Mouse (Mus musculus) c-Kit-positive CD71-positive TER-119-positive erythroid progenitor cells, embryonic 14.5 days (primary cell): Measurements from ENCODE around the gene Sh2b2.
A peak's percentile ranks its signal among the peaks of the same experiment; 100 is the strongest.
"Not testable (repeated sequence)": the region's sequence is repeated elsewhere in the genome, so short reads cannot be mapped to it uniquely, and the experiment has no call there.

Experiments used
- DNase-seq: peaks from one replicate; pipeline ENCODE4 v3.0.0-alpha.2; 2013; ENCODE audit warnings: low spot score

Gene Sh2b2

GRCm38 (mm10) chr5:136240381-136240780 is 6.0 kb downstream of the Sh2b2 start:
- DNase-seq = no peak

- no peak for DNase-seq
Observed at GRCm38 (mm10) chr5:136237607-136238006, 8.7 kb downstream of the Sh2b2 start.

GRCm38 (mm10) chr5:136236611-136237010 is 9.7 kb downstream of the Sh2b2 start:
- DNase-seq = no peak

GRCm38 (mm10) chr5:136230348-136231035 is 15.9 kb downstream of the Sh2b2 start:
- DNase-seq = no peak

- no peak for DNase-seq
Observed at GRCm38 (mm10) chr5:136226246-136226876, 20.0 kb downstream of the Sh2b2 start.

GRCm38 (mm10) chr5:136218585-136218984 is 27.8 kb downstream of the Sh2b2 start:
- no peak for DNase-seq

GRCm38 (mm10) chr5:136217932-136218381 is 28.4 kb downstream of the Sh2b2 start:
- DNase-seq = no peak

GRCm38 (mm10) chr5:136217004-136217665 is 29.2 kb downstream of the Sh2b2 start:
- no peak for DNase-seq

GRCm38 (mm10) chr5:136215958-136216357 is 30.4 kb downstream of the Sh2b2 start:
- no peak for DNase-seq

- DNase-seq = no peak
Observed at GRCm38 (mm10) chr5:136215211-136215610, 31.1 kb downstream of the Sh2b2 start.

GRCm38 (mm10) chr5:136213716-136214115 is 32.6 kb downstream of the Sh2b2 start:
- no peak for DNase-seq

GRCm38 (mm10) chr5:136212716-136213115 is 33.6 kb downstream of the Sh2b2 start:
- DNase-seq = no peak

GRCm38 (mm10) chr5:136211341-136212102 is 34.8 kb downstream of the Sh2b2 start:
- not testable (repeated sequence) for DNase-seq

GRCm38 (mm10) chr5:136210549-136210948 is 35.8 kb downstream of the Sh2b2 start:
- no peak for DNase-seq

GRCm38 (mm10) chr5:136201832-136202231 is 44.5 kb downstream of the Sh2b2 start:
- peak; percentile 44 for DNase-seq

- no peak for DNase-seq
Observed at GRCm38 (mm10) chr5:136199526-136199925, 46.8 kb downstream of the Sh2b2 start.

GRCm38 (mm10) chr5:136198474-136199391 is 47.6 kb downstream of the Sh2b2 start, which contains the start of gene Prkrip1:
Gene Prkrip1 (minus strand): TSS chr5:136198963.
- peak; percentile 96 for DNase-seq

GRCm38 (mm10) chr5:136191870-136192269 is 54.5 kb downstream of the Sh2b2 start:
- DNase-seq = no peak

GRCm38 (mm10) chr5:136186723-136187122 is 59.6 kb downstream of the Sh2b2 start:
- DNase-seq = no peak

- no peak for DNase-seq
Observed at GRCm38 (mm10) chr5:136183766-136184165, 62.6 kb downstream of the Sh2b2 start.

- no peak for DNase-seq
Observed at GRCm38 (mm10) chr5:136182830-136183229, 63.5 kb downstream of the Sh2b2 start.
